Mouse (Mus musculus) v-Abl transformed pro-B cells (cell line): Measurements from ENCODE around the gene Spata20.

Experiments used
- in situ Hi-C, 2 experiments: fragments of 400-800 bp; cut with MboI; formaldehyde crosslinking; loops; one replicate each; pipeline ENCODE4 v1.15.1; 2025; ENCODE audit not compliant: unreplicated experiment in 2 of 2

Spata20 gene

DNA sequence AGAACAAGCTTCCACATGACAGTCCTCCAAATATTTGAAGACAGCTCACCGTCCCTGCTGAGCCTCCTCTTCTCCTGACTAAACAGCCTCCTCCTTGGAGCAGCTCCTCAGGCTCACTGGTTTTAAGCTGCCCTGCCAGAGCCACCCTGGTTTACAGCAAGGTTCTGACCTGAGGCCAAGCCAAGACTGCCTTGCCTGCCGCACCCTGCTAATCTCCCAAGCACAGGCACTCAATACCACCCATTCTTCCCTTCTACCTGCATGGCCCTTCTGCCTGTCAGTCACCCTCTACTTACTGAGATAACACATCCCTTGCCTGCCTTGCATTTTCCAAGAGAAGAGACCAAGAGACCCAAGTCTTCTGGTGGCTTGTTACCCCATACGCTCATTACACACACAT, 29.6 kb downstream of the Spata20 start:
- in situ Hi-C loops = no loop called here

- in situ Hi-C loops = no loop called here
Observed at GRCm38 (mm10) chr11:94455161-94455820, 30.7 kb downstream of the Spata20 start.

DNA sequence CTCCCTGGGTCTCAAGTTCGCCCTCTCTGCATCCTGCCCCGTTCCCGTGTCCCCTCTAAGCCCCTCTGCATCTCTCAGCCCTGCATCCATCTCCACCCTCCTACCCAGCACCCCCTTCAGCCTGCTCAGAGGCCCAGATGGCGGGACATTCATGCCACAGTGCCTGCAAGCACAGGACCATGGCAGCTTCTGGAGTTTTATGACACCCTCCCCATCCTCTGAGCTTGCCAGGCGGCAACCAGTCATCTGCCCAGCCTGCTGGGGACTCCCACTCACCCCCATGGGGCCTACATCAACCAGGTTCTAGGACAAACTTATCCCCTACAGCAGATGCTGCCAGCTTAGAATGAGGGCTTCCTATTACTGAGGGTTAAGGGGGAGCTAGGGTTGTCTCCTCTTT, 31.2 kb downstream of the Spata20 start:
- in situ Hi-C loops = no loop called here

GRCm38 (mm10) chr11:94451091-94451773, 34.7 kb downstream of the Spata20 start:
- in situ Hi-C loops = no loop called here

- in situ Hi-C loops = no loop called here
Observed at GRCm38 (mm10) chr11:94449886-94450285, 36.1 kb downstream of the Spata20 start.

DNA sequence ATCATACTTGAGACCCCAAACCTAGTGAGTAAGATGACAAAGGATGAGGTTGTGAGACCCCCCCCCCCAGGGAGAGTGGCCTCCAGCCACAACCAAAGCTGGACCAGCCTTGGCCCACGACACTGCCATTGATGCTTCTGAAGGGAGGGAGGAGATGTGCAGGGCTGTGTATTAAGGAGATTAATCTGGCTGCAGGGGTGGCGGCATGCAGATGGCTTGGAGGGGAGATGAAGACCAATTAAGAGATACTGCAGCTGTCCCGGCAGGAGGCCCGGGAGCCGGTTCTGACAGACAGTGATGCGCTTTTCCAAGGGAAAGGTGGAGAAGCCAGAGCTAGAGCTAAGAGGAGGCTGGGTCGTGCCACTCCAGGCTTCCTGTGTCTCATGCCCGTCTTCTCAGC, 36.7 kb downstream of the Spata20 start:
- in situ Hi-C loops = no loop called here

DNA sequence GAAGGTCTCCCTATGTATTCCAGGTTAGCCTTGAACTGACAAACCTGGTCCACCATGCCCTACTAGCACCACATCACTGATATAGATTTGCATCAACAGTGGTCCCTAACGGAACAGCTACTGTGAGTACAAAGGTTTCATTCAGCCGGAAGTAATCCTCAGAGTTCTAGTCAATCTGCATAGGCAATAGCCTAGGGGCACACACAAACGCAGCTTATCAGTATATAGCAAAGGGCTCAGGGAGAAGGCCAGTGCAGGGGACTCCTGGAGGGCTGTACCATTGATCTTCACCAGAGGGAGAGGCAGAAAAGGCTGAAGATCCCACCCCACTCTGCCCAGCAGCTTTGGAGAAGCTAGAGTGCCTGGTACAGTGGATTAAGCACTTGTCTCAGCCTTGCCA, 39.0 kb downstream of the Spata20 start:
- in situ Hi-C loops = no loop called here

DNA sequence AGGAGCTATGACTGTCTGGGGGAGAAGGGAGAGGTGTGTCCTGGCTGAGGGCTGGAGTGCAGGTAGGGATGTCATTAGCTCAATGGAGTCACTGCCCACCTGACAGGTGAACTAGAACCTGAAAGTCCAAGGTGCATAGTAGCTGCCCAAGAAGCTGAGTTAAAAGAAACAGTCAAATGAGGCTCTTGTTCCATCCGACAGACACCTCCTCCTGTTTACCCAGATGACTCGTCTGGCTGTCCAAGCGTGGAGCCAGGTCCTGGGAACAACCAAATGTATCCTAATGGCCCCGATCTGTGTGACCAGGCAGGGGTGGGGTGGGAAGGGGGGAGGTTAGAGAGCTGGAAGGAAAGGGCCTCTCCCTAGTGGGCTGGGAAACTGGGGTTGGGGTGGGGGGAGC, 40.7 kb downstream of the Spata20 start:
- in situ Hi-C loops = no loop called here

GRCm38 (mm10) chr11:94444829-94445228, 41.1 kb downstream of the Spata20 start:
- in situ Hi-C loops = no loop called here

GRCm38 (mm10) chr11:94441752-94442151, 44.2 kb downstream of the Spata20 start:
- in situ Hi-C loops = no loop called here

DNA sequence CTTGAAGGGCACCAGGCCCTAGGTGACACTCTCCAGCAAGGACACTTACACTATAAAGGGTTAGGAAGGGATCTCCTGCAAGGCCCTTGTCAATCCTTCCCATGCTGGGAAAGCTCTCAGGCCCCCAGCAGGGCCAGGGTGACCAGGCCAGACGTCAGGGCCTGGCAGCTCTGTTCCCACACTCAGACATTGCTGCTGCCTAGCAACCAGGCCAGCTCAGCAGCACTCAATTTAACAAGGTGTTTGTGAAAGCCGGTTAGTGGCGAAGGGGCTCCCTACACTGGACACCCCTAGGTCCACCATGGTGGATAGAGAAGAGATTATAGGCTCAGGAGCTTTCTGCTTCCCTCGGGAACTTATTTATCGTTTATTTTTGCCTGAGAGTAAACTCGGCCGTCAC, 44.9 kb downstream of the Spata20 start:
- in situ Hi-C loops = no loop called here

- in situ Hi-C loops = no loop called here
Observed at GRCm38 (mm10) chr11:94440421-94440820, 45.6 kb downstream of the Spata20 start.

- in situ Hi-C loops = no loop called here
Observed at GRCm38 (mm10) chr11:94429011-94429651, 56.8 kb downstream of the Spata20 start.
